Mouse (Mus musculus) megakaryocyte-erythroid progenitor cell, adult 5-6 weeks (primary cell): Measurements from ENCODE around the gene Eomes. TPM values are rescaled to one million over a fixed set of nuclear protein-coding genes. Genes with fewer than 3 reads are reported as not detected.

Experiments used
- ATAC-seq: replicated peaks from 2 replicates; pipeline ENCODE4 v1.8.0; 2016; ENCODE audit warnings: mild to moderate bottlenecking, inconsistent platforms; ENCODE audit not compliant: severe bottlenecking, poor library complexity, low FRiP score, low TSS enrichment
- total RNA-seq, 2 experiments: library from RNA; stranded (forward) in 1 of 2; stranded (reverse) in 1 of 2; fragments of 200-1000, 215-1000 nt in 1 of 2; fragments of >200 nt in 1 of 2; fragmentation: Nextera tagmentation in 1 of 2; gene quantifications; 2 replicates each; pipeline ENCODE4 v1.2.3; 2014 to 2017

Gene Eomes
- total RNA-seq (2014; fragmentation: Nextera tagmentation) (not detected in 2 replicates), total RNA-seq (2017) (1.2 TPM in 1 of 2 replicates, not detected in the other)

DNA sequence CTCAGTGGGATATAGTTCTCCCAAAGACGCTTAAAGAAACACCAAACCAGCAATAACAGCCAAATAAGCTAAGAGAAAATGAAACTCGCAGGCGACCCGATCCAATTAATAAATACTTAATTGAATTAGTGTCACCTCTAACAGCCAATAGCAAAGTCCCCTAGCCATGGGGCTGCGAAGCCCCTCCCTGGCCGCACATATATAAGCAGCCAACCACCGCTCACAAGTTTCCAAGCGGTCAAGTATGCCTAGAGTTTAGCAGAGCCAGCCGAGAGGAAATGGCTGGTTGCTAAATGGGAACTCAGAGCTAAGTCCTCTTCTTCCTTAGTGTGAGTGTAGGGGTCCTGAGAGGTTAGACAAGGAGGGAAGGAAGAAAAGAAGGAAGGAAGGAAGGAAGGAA is at the start of gene Eomes:
Gene Eomes, plus strand, starts transcription at position 252 of the 400 bp plus-strand sequence.
- ATAC-seq, result no peak

DNA sequence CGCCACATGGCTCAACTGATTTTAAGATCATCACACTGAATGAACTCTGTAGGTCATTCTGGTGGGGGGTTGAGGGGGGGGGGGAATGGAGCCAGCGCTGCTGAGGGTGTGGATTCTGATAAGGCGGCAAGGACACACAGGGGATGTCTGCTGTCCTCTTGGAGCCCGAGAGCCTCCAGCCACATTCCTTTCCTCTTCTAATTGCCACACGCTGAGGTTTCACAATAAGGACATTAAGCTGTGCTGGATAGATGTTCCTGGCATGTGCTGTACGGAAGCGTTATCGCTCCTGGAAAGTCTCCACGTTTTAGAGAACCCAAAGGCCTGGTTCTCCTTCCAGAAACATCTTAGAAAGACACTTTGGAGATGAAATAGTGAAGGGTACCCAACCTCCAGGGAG is 33.2 kb upstream of the Eomes start:
- ATAC-seq, result no peak

GRCm38 (mm10) chr9:118449336-118449735 is 28.7 kb upstream of the Eomes start:
- no peak for ATAC-seq

- ATAC-seq, result no peak
Measured at GRCm38 (mm10) chr9:118453427-118453826, 24.6 kb upstream of the Eomes start.

- no peak for ATAC-seq
Measured at GRCm38 (mm10) chr9:118455188-118455845, 22.7 kb upstream of the Eomes start.

GRCm38 (mm10) chr9:118456405-118456804 is 21.6 kb upstream of the Eomes start:
- ATAC-seq, result no peak

- no peak for ATAC-seq
Measured at GRCm38 (mm10) chr9:118458039-118458438, 20.0 kb upstream of the Eomes start.

GRCm38 (mm10) chr9:118464031-118464430 is 14.0 kb upstream of the Eomes start:
- no peak for ATAC-seq

DNA sequence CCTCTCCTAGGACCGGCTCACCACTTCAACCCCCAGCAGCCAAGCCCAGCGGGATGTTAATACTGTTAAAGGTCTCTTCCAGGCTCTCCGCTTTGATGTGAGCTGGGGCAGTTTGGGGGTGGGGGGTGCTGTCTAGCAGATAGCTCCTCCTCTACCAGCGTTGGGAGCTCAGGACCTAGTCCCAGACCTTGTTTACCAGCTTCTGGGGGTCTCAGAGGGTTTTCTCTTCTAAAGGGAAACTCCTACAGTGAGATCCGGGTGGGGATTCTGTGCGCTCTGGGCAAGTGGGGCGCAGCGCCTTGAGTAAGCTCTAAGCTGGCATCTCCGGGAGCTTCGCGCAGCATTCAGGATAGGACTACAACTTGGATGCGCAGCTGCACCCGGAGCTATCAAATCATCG is 9.7 kb upstream of the Eomes start:
- no peak for ATAC-seq

DNA sequence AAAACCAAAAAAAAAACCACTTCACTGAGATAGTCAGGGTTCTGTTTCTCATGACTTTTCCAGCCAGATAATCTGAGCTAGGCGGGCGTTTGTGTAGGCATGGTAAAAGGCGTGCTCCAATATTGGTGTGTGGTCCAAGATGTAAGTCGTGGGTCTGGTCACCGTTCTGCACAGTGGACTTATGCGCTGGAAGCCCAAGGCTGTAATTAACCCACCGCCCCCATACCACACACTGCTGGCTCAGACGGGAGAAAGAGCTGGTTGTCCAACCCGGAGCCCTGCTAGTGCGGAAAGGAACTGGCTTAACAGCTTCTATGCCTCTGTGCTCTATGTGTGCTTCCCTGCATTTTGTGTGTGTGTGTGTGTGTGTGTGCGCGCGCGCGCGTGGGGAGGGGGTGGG is 8.7 kb upstream of the Eomes start:
- ATAC-seq, result no peak

GRCm38 (mm10) chr9:118471296-118471695 is 6.7 kb upstream of the Eomes start:
- ATAC-seq, result no peak

DNA sequence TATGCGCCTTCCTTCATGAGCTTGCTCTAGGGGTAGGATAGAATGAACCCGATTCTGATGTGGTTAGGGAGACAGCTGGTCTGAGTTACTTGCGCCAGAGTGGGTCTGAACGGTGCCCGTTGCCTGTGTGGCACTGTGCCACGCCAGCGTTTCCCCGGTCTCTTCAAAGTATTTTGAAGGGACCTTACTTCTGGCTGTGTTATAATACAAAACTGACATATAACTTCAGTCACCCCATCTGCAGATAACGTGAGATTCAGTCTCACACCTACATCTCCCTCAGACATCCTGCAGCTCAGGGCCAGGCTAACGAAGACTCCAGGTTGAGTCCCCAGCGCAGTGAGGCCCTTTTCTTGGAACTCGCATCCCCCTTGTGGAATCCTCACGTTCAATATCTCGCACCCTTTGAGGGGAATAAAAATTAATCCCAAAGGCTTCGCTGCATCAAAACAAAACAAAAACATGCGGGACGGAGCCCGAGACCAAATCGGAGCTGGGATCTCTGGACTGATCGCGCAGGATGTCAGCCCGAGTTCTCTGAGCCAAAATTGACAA is 1.7 kb upstream of the Eomes start:
- no peak for ATAC-seq

- ATAC-seq, result no peak
Measured at GRCm38 (mm10) chr9:118476766-118477271, 1.2 kb upstream of the Eomes start.

DNA sequence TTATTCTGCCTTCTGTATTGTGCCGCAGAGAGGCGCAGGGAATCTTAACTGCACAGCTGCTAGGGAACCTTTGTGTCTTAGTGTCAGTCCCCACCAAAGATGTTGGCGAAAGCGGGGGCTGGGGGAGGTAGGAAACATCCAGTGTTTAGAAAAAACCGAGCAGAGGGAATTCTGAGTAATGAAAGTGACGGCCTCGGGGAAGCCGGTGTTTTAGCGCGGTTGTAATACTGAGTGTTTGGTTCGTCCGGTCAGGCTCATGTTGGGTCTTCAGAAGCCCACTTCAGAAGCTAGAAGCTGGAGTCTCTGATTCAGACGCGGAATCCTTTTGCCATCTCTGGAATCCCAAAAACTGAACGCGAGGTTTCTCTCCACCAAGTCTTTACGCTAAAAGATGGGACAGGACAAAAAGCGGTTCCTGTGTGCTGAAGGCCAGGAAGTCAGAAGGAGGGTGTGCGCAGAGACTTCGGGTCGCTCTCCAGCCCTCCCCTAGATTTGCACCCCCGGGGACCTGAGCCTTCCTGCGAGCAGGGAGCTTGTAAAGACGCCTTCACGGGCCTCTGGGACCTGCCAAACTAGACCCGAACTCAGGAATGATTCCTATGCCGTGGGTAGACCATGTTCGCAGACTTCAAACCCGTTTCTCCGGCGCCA is 606 bp upstream of the Eomes start:
- no peak for ATAC-seq

- ATAC-seq, result 0 out of 2 replicates have a peak, but pooled peaks have one; percentile 5
Measured at GRCm38 (mm10) chr9:118478458-118478838, 436 bp downstream of the Eomes start.

- ATAC-seq, result 0 out of 2 replicates have a peak, but pooled peaks have one; percentile 31
Measured at GRCm38 (mm10) chr9:118478839-118479507, 961 bp downstream of the Eomes start.

- ATAC-seq, result no peak
Measured at GRCm38 (mm10) chr9:118479508-118480291, 1.7 kb downstream of the Eomes start.

DNA sequence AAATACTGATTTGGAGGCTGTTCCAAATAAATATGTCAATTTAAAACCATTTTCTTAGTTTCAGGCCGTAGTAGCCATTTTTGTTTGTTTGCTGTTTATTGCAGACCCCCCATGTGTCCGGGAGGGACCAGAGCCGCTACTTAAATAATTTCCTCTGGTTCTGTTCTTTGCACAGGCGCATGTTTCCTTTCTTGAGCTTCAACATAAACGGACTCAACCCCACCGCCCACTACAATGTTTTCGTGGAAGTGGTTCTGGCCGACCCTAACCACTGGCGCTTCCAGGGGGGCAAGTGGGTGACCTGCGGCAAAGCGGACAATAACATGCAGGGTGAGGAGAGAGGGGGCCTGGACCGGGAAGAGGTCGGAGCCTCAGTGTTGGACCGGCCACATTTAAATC is 2.3 kb downstream of the Eomes start:
- ATAC-seq, result no peak

DNA sequence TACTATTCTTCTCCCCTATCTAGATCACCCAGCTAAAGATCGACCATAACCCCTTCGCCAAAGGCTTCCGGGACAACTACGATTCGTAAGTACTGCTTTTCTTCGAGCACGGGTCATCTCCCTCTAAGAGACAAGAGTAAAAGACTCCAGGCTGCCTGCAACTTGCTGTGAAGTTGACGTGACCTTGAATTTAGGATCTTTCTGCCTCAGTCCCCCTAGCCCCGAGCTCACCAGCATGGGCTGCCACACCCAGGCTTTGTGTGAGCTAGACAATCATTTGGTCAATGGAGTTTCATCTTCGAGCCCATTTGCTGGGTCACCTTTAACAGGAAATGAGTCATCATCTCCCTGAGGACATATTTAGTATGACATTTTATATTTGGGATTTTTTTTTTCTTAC is 4.2 kb downstream of the Eomes start:
- ATAC-seq, result no peak
